Mouse (Mus musculus) testis, adult 2 months (tissue): ENCODE data around the gene Adprh.

Source experiments
- CTCF ChIP-seq: fragments of 200-500 bp; IDR thresholded peaks from 2 replicates; pipeline ENCODE4 v1.5.1; 2012; ENCODE audit warnings: low read depth, mild to moderate bottlenecking, inconsistent platforms, low read length, moderate library complexity; ENCODE audit not compliant: control insufficient read depth, insufficient read depth, insufficient replicate concordance
- POLR2A ChIP-seq: fragments of 200-500 bp; IDR thresholded peaks from 2 replicates; pipeline ENCODE4 v1.6.1; 2012; ENCODE audit warnings: low read depth, mild to moderate bottlenecking, inconsistent platforms, low read length, moderate library complexity; ENCODE audit not compliant: control insufficient read depth

GRCm38 (mm10) chr16:38400311-38400960, 52.1 kb downstream of the Adprh start:
- no peak for TF ChIP-seq POLR2A
- TF ChIP-seq CTCF: no peak
